Comparison of ENCODE assay signal across 24 mouse cellular contexts in genomic region chr17:86487450-86487849, GRCm38 (mm10). TPM values are rescaled to one million over a fixed set of nuclear protein-coding genes. Genes with fewer than 3 reads are reported as not detected.
DNase-seq lines count a peak whose midpoint lies in the region; ATAC-seq and TF ChIP-seq lines count a peak whose summit lies in the region.
"Had no signal": no experiment of that assay in that cellular context is flagged by ENCODE, and none has a peak within 500 bp of the region (broad histone marks: within the 10 kb centered on the region; RNA-seq: fewer than 3 reads in every experiment).

No protein-coding gene starts in this region.

- H3K36me3 ChIP-seq in liver, embryonic 11.5 days (ENCODE audit: control insufficient read depth, insufficient read depth, low read length) = no peaks in the 10 kb centered on the region
- H3K36me3 ChIP-seq in liver, embryonic 13.5 days = no peaks in the 10 kb centered on the region
- H3K36me3 ChIP-seq in liver, embryonic 12.5 days = no peaks in the 10 kb centered on the region
- no peaks in the 10 kb centered on the region for H3K36me3 ChIP-seq in liver, embryonic 14.5 days (replicated peaks; ENCODE audit: control insufficient read depth, insufficient read depth, low read depth)
- no peaks in the 10 kb centered on the region for H3K36me3 ChIP-seq in liver, postnatal 0 days (replicated peaks; ENCODE audit: insufficient read depth, low read length)
- peaks cover 0 to 47% of the 10 kb centered on the region in 2 experiments; a peak in 2 of 4 replicates for H3K36me3 ChIP-seq in MEL (ENCODE audit: control insufficient read depth in 1 of 2, insufficient read depth in 2 of 2, low read length in 2 of 2)
- H3K36me3 ChIP-seq: G1E had no signal

- H3K4me3 ChIP-seq in liver, embryonic 11.5 days (ENCODE audit: low read depth, low read length) = no peak overlapping the region
- no peak overlapping the region for H3K4me3 ChIP-seq in liver, embryonic 13.5 days (replicated peaks)
- no peak overlapping the region for H3K4me3 ChIP-seq in liver, embryonic 12.5 days
- H3K4me3 ChIP-seq in liver, embryonic 14.5 days (ENCODE audit: insufficient read depth in 1 of 2, low read depth in 2 of 2, low read length in 2 of 2) = no peak overlapping the region
- no peak overlapping the region for H3K4me3 ChIP-seq in liver, postnatal 0 days (ENCODE audit: low read depth, low read length)
- no peak overlapping the region for H3K4me3 ChIP-seq in MEL (ENCODE audit: control insufficient read depth in 1 of 2, insufficient read depth in 1 of 2, low read depth in 2 of 2, low read length in 2 of 2)
- no peak overlapping the region for H3K4me3 ChIP-seq in gastrocnemius, adult 2 months

- H3K4me2 ChIP-seq in liver, embryonic 11.5 days = no peak overlapping the region
- H3K4me2 ChIP-seq in liver, embryonic 13.5 days = no peak overlapping the region
- no peak overlapping the region for H3K4me2 ChIP-seq in liver, embryonic 12.5 days
- no peak overlapping the region for H3K4me2 ChIP-seq in liver, embryonic 14.5 days (ENCODE audit: low read depth)
- H3K4me2 ChIP-seq in liver, postnatal 0 days (ENCODE audit: low read depth, low read length) = no peak overlapping the region

- no peaks in the 10 kb centered on the region for H3K27me3 ChIP-seq in liver, embryonic 11.5 days (replicated peaks; ENCODE audit: control insufficient read depth, insufficient read depth, low read length)
- H3K27me3 ChIP-seq in liver, embryonic 13.5 days = no peaks in the 10 kb centered on the region
- 0 out of 2 replicates have a peak, but pooled peaks cover 6% of the 10 kb centered on the region for H3K27me3 ChIP-seq in liver, embryonic 12.5 days (replicated peaks)
- no peaks in the 10 kb centered on the region for H3K27me3 ChIP-seq in liver, embryonic 14.5 days (ENCODE audit: control insufficient read depth, insufficient read depth, low read length)
- H3K27me3 ChIP-seq in liver, postnatal 0 days (ENCODE audit: insufficient read depth, low read length) = no peaks in the 10 kb centered on the region
- H3K27me3 ChIP-seq in MEL (ENCODE audit: control insufficient read depth in 1 of 2, insufficient read depth in 2 of 2, low read length in 2 of 2) = no peaks in the 10 kb centered on the region
- H3K27me3 ChIP-seq: CH12.LX, Patski had no signal

- no peaks in the 10 kb centered on the region for H3K9me3 ChIP-seq in liver, embryonic 11.5 days (ENCODE audit: control insufficient read depth, low read length)
- H3K9me3 ChIP-seq in liver, embryonic 13.5 days (replicated peaks) = no peaks in the 10 kb centered on the region
- no peaks in the 10 kb centered on the region for H3K9me3 ChIP-seq in liver, embryonic 12.5 days (replicated peaks)
- no peaks in the 10 kb centered on the region for H3K9me3 ChIP-seq in liver, embryonic 14.5 days (ENCODE audit: control insufficient read depth, low read length)
- H3K9me3 ChIP-seq in liver, postnatal 0 days (ENCODE audit: low read length) = no peaks in the 10 kb centered on the region
- no peaks in the 10 kb centered on the region for H3K9me3 ChIP-seq in MEL (replicated peaks; ENCODE audit: insufficient read depth, low read length)

- H3K27ac ChIP-seq in liver, embryonic 11.5 days (ENCODE audit: low read depth, low read length) = no peak overlapping the region
- no peak overlapping the region for H3K27ac ChIP-seq in liver, embryonic 13.5 days
- H3K27ac ChIP-seq in liver, embryonic 12.5 days = no peak overlapping the region
- no peak overlapping the region for H3K27ac ChIP-seq in liver, embryonic 14.5 days
- H3K27ac ChIP-seq in liver, postnatal 0 days (ENCODE audit: low read depth) = no peak overlapping the region
- H3K27ac ChIP-seq in MEL (ENCODE audit: control insufficient read depth, low read depth, low read length) = peak overlapping the region; percentile 30
- no peak overlapping the region for H3K27ac ChIP-seq in gastrocnemius, adult 2 months

- TF ChIP-seq EP300 in liver, embryonic 14.5 days (IDR thresholded peaks at IDR 0.05; ENCODE audit: low read depth) = no peak
- no peak for TF ChIP-seq EP300 in liver, postnatal 0 days (IDR thresholded peaks at IDR 0.05; ENCODE audit: low read depth)
- peak; percentile 66 to 67 for TF ChIP-seq EP300 in MEL (IDR thresholded peaks at IDR 0.05; ENCODE audit: low read depth in 1 of 2, low read length in 2 of 2)

- WGBS in liver, embryonic 11.5 days = 46% methylated on average over 3 of the region's 3 CpGs
- 20% methylated on average over 3 of the region's 3 CpGs for WGBS in liver, embryonic 13.5 days (ENCODE audit: insufficient replicate concordance)
- WGBS in liver, embryonic 12.5 days (ENCODE audit: insufficient replicate concordance) = 21% methylated on average over 3 of the region's 3 CpGs
- WGBS in liver, embryonic 14.5 days (ENCODE audit: insufficient replicate concordance) = 14% methylated on average over 3 of the region's 3 CpGs
- WGBS in liver, postnatal 0 days (ENCODE audit: insufficient replicate concordance) = 60% methylated on average over 3 of the region's 3 CpGs

- no peak for TF ChIP-seq POLR2A in MEL (IDR thresholded peaks at IDR 0.05; ENCODE audit: control insufficient read depth in 1 of 2, insufficient read depth in 1 of 2, low read depth in 1 of 2, low read length in 2 of 2, poor library complexity in 1 of 2)

- no peaks in the 10 kb centered on the region for H3K79me2 ChIP-seq in MEL (ENCODE audit: control insufficient read depth, insufficient read depth, low read length, poor library complexity)

- no peak for TF ChIP-seq RAD21 in MEL (IDR thresholded peaks at IDR 0.05; ENCODE audit: low read depth, low read length)

- H3K4me1 ChIP-seq in liver, embryonic 11.5 days (replicated peaks; ENCODE audit: control insufficient read depth, insufficient read depth, low read length) = peaks cover 9% of the 10 kb centered on the region
- H3K4me1 ChIP-seq in liver, embryonic 13.5 days (replicated peaks) = peaks cover 21% of the 10 kb centered on the region
- peaks cover 30% of the 10 kb centered on the region for H3K4me1 ChIP-seq in liver, embryonic 12.5 days
- peaks cover 0 to 16% of the 10 kb centered on the region in 2 experiments; a peak in 2 of 4 replicates for H3K4me1 ChIP-seq in liver, embryonic 14.5 days (replicated peaks; ENCODE audit: control insufficient read depth in 2 of 2, insufficient read depth in 2 of 2, low read length in 1 of 2)
- peaks cover 8% of the 10 kb centered on the region for H3K4me1 ChIP-seq in liver, postnatal 0 days (ENCODE audit: insufficient read depth)
- H3K4me1 ChIP-seq in MEL (ENCODE audit: control insufficient read depth in 1 of 2, insufficient read depth in 2 of 2, low read length in 2 of 2) = peaks cover 39 to 57% of the 10 kb centered on the region in 2 experiments

- no peak for DNase-seq in liver, embryonic 11.5 days (ENCODE audit: low spot score)
- DNase-seq in liver (no peak), MEL (ENCODE audit: low read depth, low spot score) (peak; percentile 47)
- DNase-seq in liver, embryonic 13.5 days = no peak
- no peak for DNase-seq in liver, embryonic 14.5 days (ENCODE audit: low read depth in 3 of 3, low spot score in 3 of 3)
- no peak for DNase-seq in liver, postnatal 0 days
- DNase-seq in gastrocnemius, adult 2 months = no peak
- DNase-seq: adrenal gland, adult 2 months; adrenal gland, adult 8-10 months; B cell, adult 2 months; cerebellum, adult 11 months; cerebellum, adult 11-12 months; cerebellum, adult 18-20 months had no signal

- no peak overlapping the region for H3K9ac ChIP-seq in liver, embryonic 11.5 days (ENCODE audit: low read depth, low read length)
- H3K9ac ChIP-seq in liver, embryonic 13.5 days = no peak overlapping the region
- no peak overlapping the region for H3K9ac ChIP-seq in liver, embryonic 12.5 days
- no peak overlapping the region for H3K9ac ChIP-seq in liver, embryonic 14.5 days (replicated peaks)
- H3K9ac ChIP-seq in liver, postnatal 0 days (replicated peaks) = no peak overlapping the region
- no peak overlapping the region for H3K9ac ChIP-seq in MEL (ENCODE audit: control insufficient read depth, low read depth, low read length, poor library complexity, severe bottlenecking)

- ATAC-seq in liver, embryonic 11.5 days (replicated peaks; ENCODE audit: low FRiP score) = 0 out of 2 replicates have a peak, but pooled peaks have one; percentile 29
- peak; percentile 23; the same call in 1 of the 2 replicates for ATAC-seq in liver, embryonic 13.5 days (ENCODE audit: low read depth)
- no peak for ATAC-seq in liver, embryonic 12.5 days
- ATAC-seq in liver, embryonic 14.5 days (ENCODE audit: insufficient read depth) = 0 out of 2 replicates have a peak, but pooled peaks have one; percentile 37
- no peak for ATAC-seq in liver, postnatal 0 days
- ATAC-seq: activated CD4-positive, CD25-positive, alpha-beta regulatory T cell, adult 4 months; CD4-positive, CD25-positive, alpha-beta regulatory T cell, adult 4 months; Patski had no signal

- TF ChIP-seq CTCF in liver, embryonic 14.5 days (IDR thresholded peaks at IDR 0.05; ENCODE audit: low read depth) = no peak
- no peak for TF ChIP-seq CTCF in liver, postnatal 0 days (IDR thresholded peaks at IDR 0.05; ENCODE audit: low read depth)
- TF ChIP-seq CTCF in MEL (IDR thresholded peaks at IDR 0.05 in 2 of 3, conservative IDR thresholded peaks at IDR 0.05 in 1 of 3; ENCODE audit: control insufficient read depth in 1 of 3, insufficient read depth in 1 of 3, low read depth in 2 of 3, low read length in 3 of 3, poor library complexity in 1 of 3, severe bottlenecking in 1 of 3) = no peak
- TF ChIP-seq CTCF in gastrocnemius, adult 2 months (IDR thresholded peaks at IDR 0.05) = no peak

- intact Hi-C loops in gastrocnemius, adult 2 months (cut with DNase I) = loop anchor here (10.0 kb wide), 1 partner anchor 757 kb away; no protein-coding TSS in a partner anchor

TF ChIP-seq in MEL, 35 proteins besides CTCF, POLR2A, EP300 and RAD21 (continues in another document):
- TF ChIP-seq NELFE (IDR thresholded peaks at IDR 0.05; ENCODE audit: low read depth, low read length) = no peak
- no peak for TF ChIP-seq CHD2 (IDR thresholded peaks at IDR 0.05; ENCODE audit: low read length)
- no peak for TF ChIP-seq KAT2A (conservative IDR thresholded peaks at IDR 0.05; ENCODE audit: low read depth, low read length)
- no peak for TF ChIP-seq MEF2A (IDR thresholded peaks at IDR 0.05; ENCODE audit: extremely low read depth, insufficient replicate concordance, low read depth, low read length, poor library complexity, severe bottlenecking)

RNA-seq across cellular contexts. Expression of gene Gm10309, which starts 17.6 kb away (rescaled TPM):
- polyA plus RNA-seq in liver, embryonic 11.5 days (2014; fragmentation: Nextera tagmentation; extraction: Ambion mirVana) = 0.09 and 0.11 TPM in 2 replicates
- polyA plus RNA-seq in liver, embryonic 13.5 days (2015; fragmentation: Nextera tagmentation; extraction: Ambion mirVana) = not detected in 2 replicates
- polyA plus RNA-seq in liver, embryonic 12.5 days (2016; fragmentation: Nextera tagmentation; extraction: Ambion mirVana) = 0.07 and 0.11 TPM in 2 replicates
- polyA plus RNA-seq in liver, embryonic 14.5 days (2012; rRNA removed) = not detected in 2 replicates
- polyA plus RNA-seq in liver, embryonic 14.5 days (2014; fragmentation: Nextera tagmentation; extraction: Ambion mirVana) = 0.06 TPM in 1 of 2 replicates, not detected in the other
- polyA plus RNA-seq in liver, postnatal 0 days (2015; fragmentation: Nextera tagmentation; extraction: Ambion mirVana) = 0.05 TPM in 1 of 2 replicates, not detected in the other
- total RNA-seq in MEL (2012; rRNA removed) = 0.10 TPM in 1 of 2 replicates, not detected in the other
- under 1 TPM in 1 of 2 experiments, not detected in 1; 0.06 TPM for polyA plus RNA-seq in MEL (2012; ENCODE audit: insufficient read depth in 1 of 2, insufficient read length in 2 of 2, low read depth in 1 of 2, low replicate concordance in 2 of 2, missing spikeins in 1 of 2)
- total RNA-seq in gastrocnemius, adult 2 months (2021) = under 1 TPM; 0.13 to 0.22 TPM
- total RNA-seq: adrenal gland, adult 2 months; adrenal gland, postnatal 14 days; adrenal gland, postnatal 25 days; adrenal gland, postnatal 36 days; ES-E14 had no signal
- polyA plus RNA-seq: brain, embryonic 14.5 days; G1E; Patski had no signal

Comparison
In these comparisons a context has a peak if more than half of its experiments do, and no peak if none do; other contexts are left out.
1. ATAC-seq: peak in liver, embryonic 11.5 days (single experiment), liver, embryonic 13.5 days (single experiment) and liver, embryonic 14.5 days (single experiment); none in liver, embryonic 12.5 days (single experiment) and liver, postnatal 0 days (single experiment).